Mouse (Mus musculus) limb, embryonic 12.5 days (tissue): ENCODE data around the gene 5330417C22Rik. TPM values are rescaled to one million over a fixed set of nuclear protein-coding genes. Genes with fewer than 3 reads are reported as not detected.

Experiments
- ATAC-seq: fragments of 200-750 bp; cut with Nextera tagmentation; 2 replicates; pipeline ENCODE4 v1.8.0; 2017; ENCODE audit warnings: low read depth, moderate TSS enrichment; ENCODE audit not compliant: insufficient number of reproducible peaks, insufficient read depth, low FRiP score, low TSS enrichment
- H3K27ac ChIP-seq: fragments of 300-500 bp; sonication (generic); 2 replicates; pipeline ENCODE4 v1.5.1; 2016; ENCODE audit warnings: mild to moderate bottlenecking, moderate library complexity
- H3K27me3 ChIP-seq: fragments of 300-500 bp; sonication (generic); 2 replicates; pipeline ENCODE4 v1.6.1; 2016; ENCODE audit warnings: mild to moderate bottlenecking, moderate library complexity
- H3K36me3 ChIP-seq: fragments of 300-500 bp; sonication (generic); 2 replicates; pipeline ENCODE4 v1.6.1; 2016; ENCODE audit warnings: mild to moderate bottlenecking, moderate library complexity
- H3K4me1 ChIP-seq: fragments of 300-500 bp; sonication (generic); replicated peaks from 2 replicates; pipeline ENCODE4 v1.6.1; 2016
- H3K4me2 ChIP-seq: fragments of 300-500 bp; sonication (generic); 2 replicates; pipeline ENCODE4 v1.6.1; 2016; ENCODE audit warnings: mild to moderate bottlenecking, moderate library complexity
- H3K4me3 ChIP-seq: fragments of 300-500 bp; sonication (generic); replicated peaks from 2 replicates; pipeline ENCODE4 v1.5.1; 2016; ENCODE audit warnings: mild to moderate bottlenecking
- H3K9ac ChIP-seq: fragments of 300-500 bp; sonication (generic); replicated peaks from 2 replicates; pipeline ENCODE4 v1.6.1; 2016; ENCODE audit warnings: mild to moderate bottlenecking, moderate library complexity
- H3K9me3 ChIP-seq: fragments of 300-500 bp; sonication (generic); 2 replicates; pipeline ENCODE4 v1.6.1; 2016; ENCODE audit warnings: mild to moderate bottlenecking, moderate library complexity
- WGBS: fragments of 180-500 bp; shearing (Covaris S2); methylation state at CpG from one replicate; pipeline ENCODE4 v1.1.7; 2016; 5-methylcytosine and 5-hydroxymethylcytosine counted together
- polyA plus RNA-seq: library from polyadenylated mRNA; unstranded; fragments of >200 nt; fragmentation: Nextera tagmentation; extraction: Ambion mirVana; gene quantifications from 2 replicates; pipeline ENCODE4 v1.2.1, GENCODE M21; 2016

Gene 5330417C22Rik
- polyA plus RNA-seq, 1 experiment from 2014 or later, result 0.21 TPM

DNA sequence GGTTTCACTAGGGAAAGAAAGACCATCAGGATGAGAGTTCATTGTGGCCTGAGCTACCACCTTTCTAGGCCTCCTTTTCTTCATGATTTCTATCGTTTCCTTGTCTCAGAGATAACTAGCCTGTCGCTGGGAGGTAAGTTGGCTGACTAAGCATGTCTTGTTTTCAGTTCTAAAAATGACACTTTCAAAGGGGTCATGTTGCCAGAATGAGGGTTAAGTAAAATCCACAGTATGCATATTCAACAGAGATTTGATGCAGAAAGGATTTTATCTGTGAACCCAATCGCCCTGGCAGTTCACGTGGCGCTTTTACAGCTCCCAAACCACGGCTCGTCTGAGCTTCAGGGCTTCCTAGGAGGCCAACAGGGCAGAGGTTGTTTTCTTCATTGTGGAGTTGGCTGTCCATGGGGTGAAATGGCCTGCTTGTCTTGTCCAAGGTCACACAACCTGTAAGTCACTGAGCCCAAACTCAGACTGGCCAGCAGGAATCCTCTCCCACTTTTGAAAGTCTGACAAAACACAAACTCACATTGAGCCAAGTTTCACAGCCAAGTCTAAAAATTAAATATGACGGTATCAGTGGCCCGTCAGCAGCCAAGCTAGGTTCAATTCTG is 41.4 kb downstream of the 5330417C22Rik start:
- peaks cover 16% of the 10 kb centered on the region for H3K4me1 ChIP-seq
- H3K27ac ChIP-seq, result no peak overlapping the region
- no peak overlapping the region for H3K4me3 ChIP-seq
- H3K4me2 ChIP-seq, result no peak overlapping the region
- no peak for ATAC-seq
- WGBS, result 75% methylated on average over 9 of the region's 9 CpGs
- H3K27me3 ChIP-seq, result peaks cover 5% of the 10 kb centered on the region
- no peaks in the 10 kb centered on the region for H3K36me3 ChIP-seq
- H3K9me3 ChIP-seq, result no peaks in the 10 kb centered on the region
- H3K9ac ChIP-seq, result no peak overlapping the region

DNA sequence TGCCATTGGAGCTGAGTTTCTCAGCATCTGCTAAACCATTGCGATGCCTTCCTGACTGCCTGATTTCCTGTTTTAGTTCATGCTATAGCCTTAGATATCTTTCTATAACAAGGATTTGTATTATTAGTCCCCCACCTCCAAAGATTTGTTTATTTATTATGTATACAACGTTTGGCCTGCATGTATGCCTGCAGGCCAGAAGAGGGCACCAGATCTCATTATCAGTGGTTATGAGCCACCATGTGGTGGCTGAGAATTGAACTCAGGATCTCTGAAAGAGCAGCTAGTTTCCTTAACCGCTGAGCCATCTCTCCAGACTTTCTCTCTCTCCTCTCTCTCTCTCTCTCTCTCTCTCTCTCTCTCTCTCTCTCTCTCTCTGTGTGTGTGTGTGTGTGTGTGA is 46.4 kb downstream of the 5330417C22Rik start:
- H3K9me3 ChIP-seq, result 0 out of 2 replicates have a peak, but pooled peaks cover 4% of the 10 kb centered on the region
- H3K4me2 ChIP-seq, result no peak overlapping the region
- H3K9ac ChIP-seq, result no peak overlapping the region
- no peak for ATAC-seq
- H3K4me1 ChIP-seq, result no peaks in the 10 kb centered on the region
- no peak overlapping the region for H3K27ac ChIP-seq
- H3K36me3 ChIP-seq, result no peaks in the 10 kb centered on the region
- WGBS, result 45% methylated on average over 3 of the region's 3 CpGs
- no peak overlapping the region for H3K4me3 ChIP-seq
- H3K27me3 ChIP-seq, result peaks cover 5% of the 10 kb centered on the region; the same call in 1 of the 2 replicates

GRCm38 (mm10) chr3:108484749-108485148 is 51.6 kb downstream of the 5330417C22Rik start:
- Histone ChIP-seq H3K4me2 (no peak overlapping the region), H3K27me3 (no peaks in the 10 kb centered on the region), H3K4me1 (no peaks in the 10 kb centered on the region), H3K27ac (no peak overlapping the region), H3K36me3 (no peaks in the 10 kb centered on the region), H3K4me3 (no peak overlapping the region), H3K9me3 (0 out of 2 replicates have a peak, but pooled peaks cover 8% of the 10 kb centered on the region), H3K9ac (no peak overlapping the region)
- WGBS, result 88% methylated on average over 4 of the region's 4 CpGs
- no peak for ATAC-seq

GRCm38 (mm10) chr3:108478800-108479199 is 57.5 kb downstream of the 5330417C22Rik start:
- H3K9me3 ChIP-seq, result 0 out of 2 replicates have a peak, but pooled peaks cover 5% of the 10 kb centered on the region
- no peak overlapping the region for H3K4me2 ChIP-seq
- WGBS, result 82% methylated on average over 4 of the region's 4 CpGs
- H3K9ac ChIP-seq, result no peak overlapping the region
- H3K36me3 ChIP-seq, result no peaks in the 10 kb centered on the region
- no peak for ATAC-seq
- peaks cover 9% of the 10 kb centered on the region for H3K4me1 ChIP-seq
- peak overlapping the region; percentile 51; the same call in 1 of the 2 replicates for H3K27ac ChIP-seq
- no peaks in the 10 kb centered on the region for H3K27me3 ChIP-seq
- H3K4me3 ChIP-seq, result no peak overlapping the region

GRCm38 (mm10) chr3:108476761-108477619 is 59.3 kb downstream of the 5330417C22Rik start:
- Histone ChIP-seq H3K9ac (no peak overlapping the region), H3K4me2 (no peak overlapping the region), H3K4me3 (no peak overlapping the region), H3K27me3 (no peaks in the 10 kb centered on the region), H3K36me3 (no peaks in the 10 kb centered on the region), H3K4me1 (peaks cover 9% of the 10 kb centered on the region), H3K9me3 (no peaks in the 10 kb centered on the region), H3K27ac (peak overlapping the region; percentile 78)
- ATAC-seq, result no peak
- WGBS, result 49% methylated on average over 14 of the region's 14 CpGs

DNA sequence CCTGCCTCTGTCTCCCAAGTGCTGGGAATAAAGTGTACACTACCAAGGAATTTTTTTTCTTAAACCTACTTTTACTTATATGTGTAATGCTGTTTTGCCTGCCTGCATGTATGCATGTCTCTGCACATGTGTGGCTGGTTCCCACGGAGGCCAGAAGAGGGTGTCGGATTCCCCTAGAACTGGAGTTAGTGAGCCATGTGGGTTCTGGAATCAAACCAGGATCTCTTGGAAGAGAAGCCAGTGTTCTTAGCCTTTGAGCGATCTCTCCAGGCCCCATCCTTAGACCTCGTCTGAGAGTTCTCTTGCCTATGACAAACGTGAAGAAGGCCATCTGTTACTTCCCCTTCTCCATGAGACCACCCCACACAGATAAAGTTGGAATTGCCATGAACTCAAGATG is 60.8 kb downstream of the 5330417C22Rik start:
- ATAC-seq, result no peak
- H3K4me2 ChIP-seq, result no peak overlapping the region
- no peak overlapping the region for H3K9ac ChIP-seq
- no peak overlapping the region for H3K4me3 ChIP-seq
- H3K9me3 ChIP-seq, result no peaks in the 10 kb centered on the region
- peaks cover 9% of the 10 kb centered on the region for H3K4me1 ChIP-seq
- H3K27ac ChIP-seq, result no peak overlapping the region
- H3K36me3 ChIP-seq, result no peaks in the 10 kb centered on the region
- WGBS, result 80% methylated on average over 5 of the region's 5 CpGs
- H3K27me3 ChIP-seq, result no peaks in the 10 kb centered on the region

- Histone ChIP-seq H3K9ac (no peak overlapping the region), H3K4me3 (no peak overlapping the region), H3K27ac (no peak overlapping the region), H3K4me2 (no peak overlapping the region), H3K36me3 (no peaks in the 10 kb centered on the region), H3K4me1 (peaks cover 9% of the 10 kb centered on the region), H3K27me3 (no peaks in the 10 kb centered on the region), H3K9me3 (no peaks in the 10 kb centered on the region)
- 91% methylated on average over 7 of the region's 7 CpGs for WGBS
- no peak for ATAC-seq
These were observed 61.4 kb downstream of the 5330417C22Rik start for GRCm38 (mm10) chr3:108474969-108475368.

DNA sequence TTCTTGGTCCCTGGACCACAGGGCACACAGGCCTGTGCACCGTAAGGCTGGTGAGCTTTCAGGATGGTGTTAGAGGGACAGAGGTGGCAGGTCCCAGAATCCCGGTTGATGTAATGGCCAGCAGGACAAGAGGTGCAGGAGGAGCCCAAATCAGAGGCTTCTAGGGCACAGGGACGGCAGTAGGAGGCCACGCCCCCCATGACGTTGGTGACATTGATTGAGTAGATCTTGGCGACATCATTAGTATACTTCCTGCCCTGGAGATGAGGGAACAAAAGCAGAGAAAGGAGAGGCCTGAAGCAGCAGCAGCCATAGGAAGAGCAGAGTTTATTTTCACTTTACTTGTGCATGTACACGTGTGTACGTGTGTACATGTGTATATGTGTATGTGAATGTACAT is 68.6 kb downstream of the 5330417C22Rik start:
- Histone ChIP-seq H3K36me3 (no peaks in the 10 kb centered on the region), H3K9me3 (no peaks in the 10 kb centered on the region), H3K27me3 (peaks cover 1% of the 10 kb centered on the region; the same call in 1 of the 2 replicates), H3K4me2 (no peak overlapping the region), H3K4me3 (no peak overlapping the region), H3K9ac (no peak overlapping the region), H3K4me1 (no peaks in the 10 kb centered on the region), H3K27ac (no peak overlapping the region)
- 51% methylated on average over 8 of the region's 8 CpGs for WGBS
- 0 out of 2 replicates have a peak, but pooled peaks have one; percentile 43 for ATAC-seq

DNA sequence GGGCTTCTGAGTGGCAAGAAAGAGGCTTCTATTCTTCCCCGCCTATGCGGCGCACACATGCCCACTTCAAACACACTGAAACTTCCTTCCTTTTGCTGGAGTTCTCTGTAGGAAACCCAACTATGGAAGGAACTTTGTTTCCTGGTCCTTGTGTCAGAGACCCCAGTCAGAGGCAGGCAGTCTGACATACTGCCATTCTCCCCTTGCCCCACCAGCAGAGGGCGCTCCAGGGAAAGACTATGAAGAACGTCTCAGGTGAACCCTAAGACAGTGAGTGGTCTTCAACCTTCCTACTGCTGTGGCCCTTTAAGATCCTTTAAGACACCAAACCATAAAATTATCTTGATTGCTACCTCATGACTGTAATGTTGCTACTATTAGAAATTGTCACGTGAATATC is 69.9 kb downstream of the 5330417C22Rik start:
- Histone ChIP-seq H3K27me3 (peaks cover 2% of the 10 kb centered on the region; the same call in 1 of the 2 replicates), H3K27ac (no peak overlapping the region), H3K4me3 (no peak overlapping the region), H3K36me3 (no peaks in the 10 kb centered on the region), H3K4me1 (no peaks in the 10 kb centered on the region), H3K4me2 (no peak overlapping the region), H3K9ac (no peak overlapping the region), H3K9me3 (no peaks in the 10 kb centered on the region)
- WGBS, result 90% methylated on average over 6 of the region's 6 CpGs
- ATAC-seq, result no peak

GRCm38 (mm10) chr3:108458866-108459265 is 77.5 kb downstream of the 5330417C22Rik start:
- Histone ChIP-seq H3K36me3 (no peaks in the 10 kb centered on the region), H3K27me3 (peaks cover 6% of the 10 kb centered on the region), H3K4me2 (no peak overlapping the region), H3K9me3 (no peaks in the 10 kb centered on the region), H3K4me3 (no peak overlapping the region), H3K9ac (no peak overlapping the region), H3K4me1 (no peaks in the 10 kb centered on the region), H3K27ac (no peak overlapping the region)
- ATAC-seq, result no peak
- WGBS, result 38% methylated on average over 10 of the region's 10 CpGs

GRCm38 (mm10) chr3:108458380-108458779 is 78.0 kb downstream of the 5330417C22Rik start:
- no peak for ATAC-seq
- H3K4me2 ChIP-seq, result no peak overlapping the region
- H3K9ac ChIP-seq, result no peak overlapping the region
- peaks cover 6% of the 10 kb centered on the region for H3K27me3 ChIP-seq
- WGBS, result 50% methylated on average over 14 of the region's 14 CpGs
- no peak overlapping the region for H3K27ac ChIP-seq
- no peaks in the 10 kb centered on the region for H3K4me1 ChIP-seq
- H3K4me3 ChIP-seq, result no peak overlapping the region
- H3K36me3 ChIP-seq, result no peaks in the 10 kb centered on the region
- H3K9me3 ChIP-seq, result no peaks in the 10 kb centered on the region
